Mouse (Mus musculus): ENCODE results near the gene C1ql3.
A peak's percentile ranks its signal among the peaks of the same experiment; 100 is the strongest.

Gene C1ql3

GRCm38 (mm10) chr2:13011472-13011871 is at the start of gene C1ql3:
Gene C1ql3 (minus strand): TSS chr2:13011806.
- DNase-seq (ENCODE audit: low spot score): no peak

GRCm38 (mm10) chr2:13060426-13061170 is 49.0 kb upstream of the C1ql3 start:
- no peak for DNase-seq (ENCODE audit: low spot score)

GRCm38 (mm10) chr2:13048649-13049048 is 37.0 kb upstream of the C1ql3 start:
- DNase-seq (ENCODE audit: low spot score): no peak

- peak; percentile 16 for DNase-seq (ENCODE audit: low spot score)
Observed at GRCm38 (mm10) chr2:13044555-13044954, 32.9 kb upstream of the C1ql3 start.

GRCm38 (mm10) chr2:13039785-13040184 is 28.2 kb upstream of the C1ql3 start:
- no peak for DNase-seq (ENCODE audit: low spot score)

- DNase-seq (ENCODE audit: low spot score): no peak
Observed at GRCm38 (mm10) chr2:13038772-13039171, 27.2 kb upstream of the C1ql3 start.

GRCm38 (mm10) chr2:13018861-13019260 is 7.3 kb upstream of the C1ql3 start:
- no peak for DNase-seq (ENCODE audit: low spot score)

GRCm38 (mm10) chr2:13018382-13018781 is 6.8 kb upstream of the C1ql3 start:
- DNase-seq (ENCODE audit: low spot score): no peak

- no peak for DNase-seq (ENCODE audit: low spot score)
Observed at GRCm38 (mm10) chr2:13011973-13012372, 367 bp upstream of the C1ql3 start.

- DNase-seq (ENCODE audit: low spot score): no peak
Observed at GRCm38 (mm10) chr2:13010460-13011341, 905 bp downstream of the C1ql3 start.

- DNase-seq (ENCODE audit: low spot score): no peak
Observed at GRCm38 (mm10) chr2:13010030-13010459, 1.6 kb downstream of the C1ql3 start.

- no peak for DNase-seq (ENCODE audit: low spot score)
Observed at GRCm38 (mm10) chr2:13009261-13009972, 2.2 kb downstream of the C1ql3 start.

GRCm38 (mm10) chr2:13008433-13008832 is 3.2 kb downstream of the C1ql3 start:
- no peak for DNase-seq (ENCODE audit: low spot score)

GRCm38 (mm10) chr2:13000026-13000425 is 11.6 kb downstream of the C1ql3 start:
- DNase-seq (ENCODE audit: low spot score): no peak

GRCm38 (mm10) chr2:12984901-12985732 is 26.5 kb downstream of the C1ql3 start:
- DNase-seq (ENCODE audit: low spot score): no peak

GRCm38 (mm10) chr2:12978771-12979170 is 32.8 kb downstream of the C1ql3 start:
- DNase-seq (ENCODE audit: low spot score): no peak

- DNase-seq (ENCODE audit: low spot score): no peak
Observed at GRCm38 (mm10) chr2:12977367-12977766, 34.2 kb downstream of the C1ql3 start.

GRCm38 (mm10) chr2:12973752-12974151 is 37.9 kb downstream of the C1ql3 start:
- DNase-seq (ENCODE audit: low spot score): no peak

GRCm38 (mm10) chr2:12970049-12970724 is 41.4 kb downstream of the C1ql3 start:
- no peak for DNase-seq (ENCODE audit: low spot score)

GRCm38 (mm10) chr2:12956703-12957424 is 54.7 kb downstream of the C1ql3 start:
- DNase-seq (ENCODE audit: low spot score): no peak

Measured in c-Kit-positive CD71-positive TER-119-positive erythroid progenitor cells, embryonic 14.5 days (primary cell).